Mouse (Mus musculus): Measurements from ENCODE around the gene Tef. TPM values are rescaled to one million over a fixed set of nuclear protein-coding genes. Genes with fewer than 3 reads are reported as not detected.

Gene Tef
- polyA plus RNA-seq, 1 experiment from 2014 or later: 25.5 TPM

- H3K27ac ChIP-seq (replicated peaks; ENCODE audit: low read depth, low read length): no peak overlapping the region
- ATAC-seq (ENCODE audit: low read depth) (no peak), DNase-seq (ENCODE audit: low spot score) (no peak)
- H3K4me1 ChIP-seq (ENCODE audit: control insufficient read depth, insufficient read depth, low read length): no peaks in the 10 kb centered on the region; the same call in 1 of the 2 replicates
- H3K9me3 ChIP-seq (ENCODE audit: control insufficient read depth, low read length): no peaks in the 10 kb centered on the region
- 81% methylated on average over 7 of the region's 7 CpGs for WGBS
- peaks cover 38% of the 10 kb centered on the region for H3K36me3 ChIP-seq (ENCODE audit: control insufficient read depth, insufficient read depth, low read length)
- H3K27me3 ChIP-seq (replicated peaks; ENCODE audit: control insufficient read depth, insufficient read depth, low read length): no peaks in the 10 kb centered on the region
- H3K9ac ChIP-seq (ENCODE audit: low read depth, low read length): no peak overlapping the region
- H3K4me2 ChIP-seq (ENCODE audit: low read depth, low read length): no peak overlapping the region
- H3K4me3 ChIP-seq (ENCODE audit: low read depth, low read length): no peak overlapping the region
Measured at GRCm38 (mm10) chr15:81828426-81829207, 26.4 kb downstream of the Tef start.

GRCm38 (mm10) chr15:81829208-81829580 lies 27.0 kb downstream of the Tef start:
- DNase-seq (ENCODE audit: low spot score): no peak
- 51% methylated on average over 2 of the region's 2 CpGs for WGBS

GRCm38 (mm10) chr15:81830530-81830929 lies 28.3 kb downstream of the Tef start:
- no peaks in the 10 kb centered on the region for H3K9me3 ChIP-seq (ENCODE audit: control insufficient read depth, low read length)
- no peak overlapping the region for H3K4me2 ChIP-seq (ENCODE audit: low read depth, low read length)
- WGBS: 88% methylated on average over 4 of the region's 4 CpGs
- H3K36me3 ChIP-seq (ENCODE audit: control insufficient read depth, insufficient read depth, low read length): peaks cover 19% of the 10 kb centered on the region
- no peaks in the 10 kb centered on the region for H3K27me3 ChIP-seq (replicated peaks; ENCODE audit: control insufficient read depth, insufficient read depth, low read length)
- DNase-seq (ENCODE audit: low spot score) (no peak), ATAC-seq (ENCODE audit: low read depth) (no peak)
- H3K27ac ChIP-seq (replicated peaks; ENCODE audit: low read depth, low read length): no peak overlapping the region
- H3K4me1 ChIP-seq (ENCODE audit: control insufficient read depth, insufficient read depth, low read length): peaks cover 1% of the 10 kb centered on the region; the same call in 1 of the 2 replicates
- H3K4me3 ChIP-seq (ENCODE audit: low read depth, low read length): no peak overlapping the region
- no peak overlapping the region for H3K9ac ChIP-seq (ENCODE audit: low read depth, low read length)

More at GRCm38 (mm10) chr15:81829208-81829580, 27.0 kb downstream of the Tef start:
- H3K9ac ChIP-seq (ENCODE audit: low read depth, low read length): no peak overlapping the region
- peaks cover 32% of the 10 kb centered on the region for H3K36me3 ChIP-seq (ENCODE audit: control insufficient read depth, insufficient read depth, low read length)
- no peak for ATAC-seq (ENCODE audit: low read depth)
- H3K4me2 ChIP-seq (ENCODE audit: low read depth, low read length): no peak overlapping the region
- no peak overlapping the region for H3K4me3 ChIP-seq (ENCODE audit: low read depth, low read length)
- no peaks in the 10 kb centered on the region for H3K27me3 ChIP-seq (replicated peaks; ENCODE audit: control insufficient read depth, insufficient read depth, low read length)
- no peaks in the 10 kb centered on the region for H3K9me3 ChIP-seq (ENCODE audit: control insufficient read depth, low read length)
- no peak overlapping the region for H3K27ac ChIP-seq (replicated peaks; ENCODE audit: low read depth, low read length)
- H3K4me1 ChIP-seq (ENCODE audit: control insufficient read depth, insufficient read depth, low read length): no peaks in the 10 kb centered on the region; the same call in 1 of the 2 replicates

- Histone ChIP-seq H3K27me3 (replicated peaks; ENCODE audit: control insufficient read depth, insufficient read depth, low read length) (no peaks in the 10 kb centered on the region), H3K9me3 (ENCODE audit: control insufficient read depth, low read length) (no peaks in the 10 kb centered on the region), H3K4me1 (ENCODE audit: control insufficient read depth, insufficient read depth, low read length) (peaks cover 9% of the 10 kb centered on the region), H3K4me3 (ENCODE audit: low read depth, low read length) (no peak overlapping the region), H3K27ac (replicated peaks; ENCODE audit: low read depth, low read length) (no peak overlapping the region; the same call in 1 of the 2 replicates), H3K4me2 (ENCODE audit: low read depth, low read length) (peak overlapping the region; percentile 16), H3K9ac (ENCODE audit: low read depth, low read length) (0 out of 2 replicates have a peak overlapping the region, but pooled peaks have one; percentile 19), H3K36me3 (ENCODE audit: control insufficient read depth, insufficient read depth, low read length) (peaks cover 13% of the 10 kb centered on the region)
- whole genome bisulfite sequencing: 16% methylated on average over 24 of the region's 24 CpGs
- DNase-seq (ENCODE audit: low spot score): peak; percentile 94
- peak; percentile 89 for ATAC-seq (ENCODE audit: low read depth)
Measured at GRCm38 (mm10) chr15:81831136-81831825, 29.1 kb downstream of the Tef start.

- Histone ChIP-seq H3K27ac (replicated peaks; ENCODE audit: low read depth, low read length) (no peak overlapping the region), H3K36me3 (ENCODE audit: control insufficient read depth, insufficient read depth, low read length) (peaks cover 3% of the 10 kb centered on the region), H3K4me2 (ENCODE audit: low read depth, low read length) (no peak overlapping the region), H3K4me3 (ENCODE audit: low read depth, low read length) (no peak overlapping the region), H3K9ac (ENCODE audit: low read depth, low read length) (no peak overlapping the region), H3K4me1 (ENCODE audit: control insufficient read depth, insufficient read depth, low read length) (peaks cover 13% of the 10 kb centered on the region), H3K27me3 (replicated peaks; ENCODE audit: control insufficient read depth, insufficient read depth, low read length) (no peaks in the 10 kb centered on the region), H3K9me3 (ENCODE audit: control insufficient read depth, low read length) (no peaks in the 10 kb centered on the region)
- WGBS: 92% methylated on average over 3 of the region's 3 CpGs
- no peak for DNase-seq (ENCODE audit: low spot score)
- no peak for ATAC-seq (ENCODE audit: low read depth)
Measured at GRCm38 (mm10) chr15:81832219-81832618, 30.0 kb downstream of the Tef start.

- no peaks in the 10 kb centered on the region for H3K36me3 ChIP-seq (ENCODE audit: control insufficient read depth, insufficient read depth, low read length)
- 62% methylated on average over 4 of the region's 4 CpGs for WGBS
- no peak overlapping the region for H3K4me2 ChIP-seq (ENCODE audit: low read depth, low read length)
- no peak overlapping the region for H3K9ac ChIP-seq (ENCODE audit: low read depth, low read length)
- H3K4me3 ChIP-seq (ENCODE audit: low read depth, low read length): no peak overlapping the region
- ATAC-seq (ENCODE audit: low read depth): no peak
- peaks cover 18% of the 10 kb centered on the region for H3K4me1 ChIP-seq (ENCODE audit: control insufficient read depth, insufficient read depth, low read length)
- H3K9me3 ChIP-seq (ENCODE audit: control insufficient read depth, low read length): no peaks in the 10 kb centered on the region
- no peak overlapping the region for H3K27ac ChIP-seq (replicated peaks; ENCODE audit: low read depth, low read length)
- DNase-seq (ENCODE audit: low spot score): no peak
- H3K27me3 ChIP-seq (replicated peaks; ENCODE audit: control insufficient read depth, insufficient read depth, low read length): no peaks in the 10 kb centered on the region
Measured at GRCm38 (mm10) chr15:81833481-81833880, 31.3 kb downstream of the Tef start.

- Histone ChIP-seq H3K9me3 (ENCODE audit: control insufficient read depth, low read length) (no peaks in the 10 kb centered on the region), H3K27ac (replicated peaks; ENCODE audit: low read depth, low read length) (no peak overlapping the region), H3K27me3 (replicated peaks; ENCODE audit: control insufficient read depth, insufficient read depth, low read length) (no peaks in the 10 kb centered on the region), H3K4me3 (ENCODE audit: low read depth, low read length) (no peak overlapping the region), H3K9ac (ENCODE audit: low read depth, low read length) (no peak overlapping the region), H3K36me3 (ENCODE audit: control insufficient read depth, insufficient read depth, low read length) (no peaks in the 10 kb centered on the region), H3K4me1 (ENCODE audit: control insufficient read depth, insufficient read depth, low read length) (peaks cover 18% of the 10 kb centered on the region), H3K4me2 (ENCODE audit: low read depth, low read length) (no peak overlapping the region)
- DNase-seq (ENCODE audit: low spot score) (no peak), ATAC-seq (ENCODE audit: low read depth) (no peak)
- 42% methylated on average over 3 of the region's 3 CpGs for WGBS
Measured at GRCm38 (mm10) chr15:81834171-81834841, 32.1 kb downstream of the Tef start.

- peak overlapping the region; percentile 69 for H3K4me2 ChIP-seq (ENCODE audit: low read depth, low read length)
- no peak overlapping the region for H3K4me3 ChIP-seq (ENCODE audit: low read depth, low read length)
- no peaks in the 10 kb centered on the region for H3K36me3 ChIP-seq (ENCODE audit: control insufficient read depth, insufficient read depth, low read length)
- 75% methylated on average over 10 of the region's 10 CpGs for WGBS
- peak overlapping the region; percentile 71; the same call in 1 of the 2 replicates for H3K27ac ChIP-seq (replicated peaks; ENCODE audit: low read depth, low read length)
- DNase-seq (ENCODE audit: low spot score): no peak
- peak overlapping the region; percentile 67; the same call in 1 of the 2 replicates for H3K9ac ChIP-seq (ENCODE audit: low read depth, low read length)
- no peaks in the 10 kb centered on the region for H3K27me3 ChIP-seq (replicated peaks; ENCODE audit: control insufficient read depth, insufficient read depth, low read length)
- no peak for ATAC-seq (ENCODE audit: low read depth)
- no peaks in the 10 kb centered on the region for H3K9me3 ChIP-seq (ENCODE audit: control insufficient read depth, low read length)
- peaks cover 18% of the 10 kb centered on the region for H3K4me1 ChIP-seq (ENCODE audit: control insufficient read depth, insufficient read depth, low read length)
Measured at GRCm38 (mm10) chr15:81835007-81835880, 33.0 kb downstream of the Tef start.

Measured in embryonic facial prominence, embryonic 14.5 days (tissue).